Mouse (Mus musculus) heart, postnatal 0 days (tissue): ENCODE data around the gene Mtg1. TPM values are rescaled to one million over a fixed set of nuclear protein-coding genes. Genes with fewer than 3 reads are reported as not detected.
"Not testable (repeated sequence)": the region's sequence is repeated elsewhere in the genome, so short reads cannot be mapped to it uniquely, and the experiment has no call there.

ENCODE experiments used
- ATAC-seq: fragments of 200-750 bp; cut with Nextera tagmentation; 2 replicates; pipeline ENCODE4 v1.8.0; 2017; ENCODE audit warnings: low read depth, moderate number of reproducible peaks, moderate library complexity; ENCODE audit not compliant: insufficient read depth
- DNase-seq: peaks from one replicate; pipeline ENCODE4 v3.0.0-alpha.2; 2016; ENCODE audit warnings: low spot score
- H3K27ac ChIP-seq: fragments of 300-500 bp; sonication (generic); 2 replicates; pipeline ENCODE4 v1.5.1; 2014; ENCODE audit warnings: low read depth, mild to moderate bottlenecking
- H3K27me3 ChIP-seq: fragments of 300-500 bp; sonication (generic); 2 replicates; pipeline ENCODE4 v1.6.1; 2014; ENCODE audit warnings: low read length, mixed read lengths; ENCODE audit not compliant: control insufficient read depth, insufficient read depth
- H3K36me3 ChIP-seq: fragments of 300-500 bp; sonication (generic); replicated peaks from 2 replicates; pipeline ENCODE4 v1.6.1; 2014; ENCODE audit warnings: low read length, mixed read lengths; ENCODE audit not compliant: control insufficient read depth, insufficient read depth
- H3K4me1 ChIP-seq: fragments of 300-500 bp; sonication (generic); 2 replicates; pipeline ENCODE4 v1.6.1; 2014; ENCODE audit warnings: antibody characterized with exemption; ENCODE audit not compliant: control insufficient read depth, insufficient read depth
- H3K4me2 ChIP-seq: fragments of 300-500 bp; sonication (generic); 2 replicates; pipeline ENCODE4 v1.6.1; 2014; ENCODE audit warnings: low read depth, mild to moderate bottlenecking, low read length, moderate library complexity
- H3K4me3 ChIP-seq: fragments of 300-500 bp; sonication (generic); 2 replicates; pipeline ENCODE4 v1.5.1; 2014; ENCODE audit warnings: low read depth, low read length
- H3K9ac ChIP-seq: fragments of 300-500 bp; sonication (generic); replicated peaks from 2 replicates; pipeline ENCODE4 v1.6.1; 2014; ENCODE audit warnings: low read depth, low read length, mixed read lengths
- H3K9me3 ChIP-seq: fragments of 300-500 bp; sonication (generic); replicated peaks from 2 replicates; pipeline ENCODE4 v1.6.1; 2016; ENCODE audit warnings: low read length; ENCODE audit not compliant: control insufficient read depth
- CTCF ChIP-seq: IDR thresholded peaks from 2 replicates; pipeline ENCODE4 v1.5.1; 2016; ENCODE audit warnings: antibody characterized with exemption, control low read depth, low read depth
- EP300 ChIP-seq: IDR thresholded peaks from 2 replicates; pipeline ENCODE4 v1.6.1; 2016; ENCODE audit warnings: antibody characterized with exemption, low read depth
- WGBS: fragments of 180-500 bp; shearing (Covaris S2); extraction: QIAGEN DNeasy Blood & Tissue Kit; methylation state at CpG from one replicate; pipeline ENCODE4 v1.1.7; 2014; 5-methylcytosine and 5-hydroxymethylcytosine counted together
- polyA plus RNA-seq: library from polyadenylated mRNA; unstranded; fragments of >200 nt; fragmentation: Nextera tagmentation; extraction: Ambion mirVana; gene quantifications from 2 replicates; pipeline ENCODE4 v1.2.1, GENCODE M21; 2015
- total RNA-seq: library from RNA; depleted of rRNA; stranded (reverse); fragments of >200 nt; gene quantifications from 2 replicates; pipeline ENCODE4 v1.2.3, GENCODE M21; 2014; ENCODE audit warnings: low replicate concordance

The Mtg1 gene
- total and polyA plus RNA-seq, 2 experiments from 2014 or later, result 31.2 to 53.7 TPM

GRCm38 (mm10) chr7:140122765-140123164 is 14.6 kb upstream of the Mtg1 start:
- no peak overlapping the region for H3K4me3 ChIP-seq
- H3K4me2 ChIP-seq, result no peak overlapping the region
- no peaks in the 10 kb centered on the region for H3K9me3 ChIP-seq
- no peak overlapping the region for H3K27ac ChIP-seq
- no peaks in the 10 kb centered on the region for H3K36me3 ChIP-seq
- DNase-seq (no peak), ATAC-seq (no peak)
- no peak overlapping the region for H3K9ac ChIP-seq
- no peak for TF ChIP-seq CTCF
- no peak for TF ChIP-seq EP300
- peaks cover 6% of the 10 kb centered on the region; the same call in 1 of the 2 replicates for H3K4me1 ChIP-seq
- 20% methylated on average over 4 of the region's 4 CpGs for WGBS
- no peaks in the 10 kb centered on the region for H3K27me3 ChIP-seq

GRCm38 (mm10) chr7:140124382-140124781 is 13.0 kb upstream of the Mtg1 start:
- H3K4me1 ChIP-seq, result peaks cover 6% of the 10 kb centered on the region; the same call in 1 of the 2 replicates
- H3K9me3 ChIP-seq, result no peaks in the 10 kb centered on the region
- no peak for DNase-seq
- TF ChIP-seq EP300 (no peak), CTCF (no peak)
- no peak overlapping the region for H3K27ac ChIP-seq
- no peaks in the 10 kb centered on the region for H3K27me3 ChIP-seq
- no peak for ATAC-seq
- no peak overlapping the region for H3K4me2 ChIP-seq
- no peaks in the 10 kb centered on the region for H3K36me3 ChIP-seq
- H3K9ac ChIP-seq, result no peak overlapping the region
- H3K4me3 ChIP-seq, result no peak overlapping the region
- WGBS, result 76% methylated on average over 1 of the region's 1 CpGs

- peak overlapping the region; percentile 68 for H3K9ac ChIP-seq
- WGBS, result 2% methylated on average over 40 of the region's 40 CpGs
- H3K27ac ChIP-seq, result no peak overlapping the region; the same call in 1 of the 2 replicates
- peak; percentile 97 for ATAC-seq
- H3K4me2 ChIP-seq, result peak overlapping the region; percentile 86
- H3K4me3 ChIP-seq, result peak overlapping the region; percentile 72
- H3K9me3 ChIP-seq, result no peaks in the 10 kb centered on the region
- peaks cover 10% of the 10 kb centered on the region for H3K36me3 ChIP-seq
- peaks cover 6% of the 10 kb centered on the region; the same call in 1 of the 2 replicates for H3K4me1 ChIP-seq
- TF ChIP-seq CTCF, result no peak
- no peak for TF ChIP-seq EP300
- H3K27me3 ChIP-seq, result no peaks in the 10 kb centered on the region
- peak; percentile 88 for DNase-seq
Observed at GRCm38 (mm10) chr7:140125278-140126021, 11.9 kb upstream of the Mtg1 start.

- ATAC-seq, result no peak
- peaks cover 6% of the 10 kb centered on the region; the same call in 1 of the 2 replicates for H3K4me1 ChIP-seq
- no peaks in the 10 kb centered on the region for H3K9me3 ChIP-seq
- WGBS, result 6% methylated on average over 5 of the region's 5 CpGs
- TF ChIP-seq CTCF, result no peak
- TF ChIP-seq EP300, result no peak
- DNase-seq, result no peak
- H3K27ac ChIP-seq, result no peak overlapping the region
- no peaks in the 10 kb centered on the region for H3K27me3 ChIP-seq
- peak overlapping the region; percentile 86 for H3K4me2 ChIP-seq
- H3K9ac ChIP-seq, result peak overlapping the region; percentile 68
- H3K36me3 ChIP-seq, result peaks cover 11% of the 10 kb centered on the region
- H3K4me3 ChIP-seq, result peak overlapping the region; percentile 72
Observed at GRCm38 (mm10) chr7:140126022-140126350, 11.4 kb upstream of the Mtg1 start.

- Histone ChIP-seq H3K9me3 (no peaks in the 10 kb centered on the region), H3K4me3 (no peak overlapping the region), H3K9ac (no peak overlapping the region), H3K4me2 (no peak overlapping the region), H3K27me3 (no peaks in the 10 kb centered on the region), H3K4me1 (peaks cover 6% of the 10 kb centered on the region; the same call in 1 of the 2 replicates), H3K36me3 (peaks cover 11% of the 10 kb centered on the region), H3K27ac (no peak overlapping the region)
- ATAC-seq (no peak), DNase-seq (no peak)
- TF ChIP-seq EP300 (no peak), CTCF (no peak)
- 94% methylated on average over 3 of the region's 3 CpGs for WGBS
Observed at GRCm38 (mm10) chr7:140126934-140127333, 10.4 kb upstream of the Mtg1 start.

GRCm38 (mm10) chr7:140127911-140128310 is 9.5 kb upstream of the Mtg1 start:
- Histone ChIP-seq H3K4me2 (no peak overlapping the region), H3K27me3 (no peaks in the 10 kb centered on the region), H3K9me3 (no peaks in the 10 kb centered on the region), H3K4me1 (peaks cover 6% of the 10 kb centered on the region; the same call in 1 of the 2 replicates), H3K36me3 (peaks cover 11% of the 10 kb centered on the region), H3K9ac (no peak overlapping the region), H3K4me3 (no peak overlapping the region), H3K27ac (no peak overlapping the region)
- 80% methylated on average over 2 of the region's 2 CpGs for WGBS
- no peak for TF ChIP-seq EP300
- TF ChIP-seq CTCF, result no peak
- DNase-seq (no peak), ATAC-seq (no peak)

- ATAC-seq, H3K27ac ChIP-seq, H3K9me3 ChIP-seq, H3K4me2 ChIP-seq, H3K27me3 ChIP-seq, H3K4me1 ChIP-seq, H3K4me3 ChIP-seq, H3K9ac ChIP-seq, DNase-seq: not testable (repeated sequence)
- peaks cover 11% of the 10 kb centered on the region for H3K36me3 ChIP-seq
- 83% methylated on average over 6 of the region's 7 CpGs for WGBS
Observed at GRCm38 (mm10) chr7:140132184-140132583, 5.2 kb upstream of the Mtg1 start.

- H3K4me2 ChIP-seq, H3K27me3 ChIP-seq, H3K9me3 ChIP-seq, H3K4me3 ChIP-seq, DNase-seq, ATAC-seq, H3K9ac ChIP-seq, H3K27ac ChIP-seq, H3K4me1 ChIP-seq: not testable (repeated sequence)
- 87% methylated on average over 5 of the region's 7 CpGs for WGBS
- peaks cover 11% of the 10 kb centered on the region for H3K36me3 ChIP-seq
Observed at GRCm38 (mm10) chr7:140134033-140134432, 3.3 kb upstream of the Mtg1 start.
